Mouse (Mus musculus) embryo, embryonic 11.5 days (tissue): ENCODE measurements at regions not wholly inside any gene's neighbourhood (a gene's known extent, or its start where the extent isn't known, plus 50 kb on each side); places are given as distances from the start of the nearest gene placed in this dataset.
A peak's percentile ranks its signal among the peaks of the same experiment; 100 is the strongest.
"Not testable (repeated sequence)": the region's sequence is repeated elsewhere in the genome, so short reads cannot be mapped to it uniquely, and the experiment has no call there.

Experiments used
- DNase-seq: peaks from one replicate; pipeline ENCODE4 v3.0.0-alpha.2; 2012; ENCODE audit warnings: low read depth, low spot score

GRCm38 (mm10) chr6:41225382-41225781, 76.7 kb upstream of the Try4 start:
- DNase-seq: no peak

- DNase-seq: no peak
Observed at GRCm38 (mm10) chr6:41218415-41218814, 83.7 kb upstream of the Try4 start.

- DNase-seq: no peak
Observed at GRCm38 (mm10) chr6:41215857-41216256, 86.2 kb upstream of the Try4 start.

- DNase-seq: no peak
Observed at GRCm38 (mm10) chr6:41205864-41206263, 96.2 kb upstream of the Try4 start.

GRCm38 (mm10) chr6:41202882-41203281, 99.2 kb upstream of the Try4 start:
- no peak for DNase-seq

- DNase-seq: no peak
Observed at GRCm38 (mm10) chr6:41202302-41202701, 99.8 kb upstream of the Try4 start.

- DNase-seq: no peak
Observed at GRCm38 (mm10) chr6:41194464-41194863, 107.6 kb upstream of the Try4 start.

- no peak for DNase-seq
Observed at GRCm38 (mm10) chr6:41191734-41192326, 110.2 kb upstream of the Try4 start.

- DNase-seq: no peak
Observed at GRCm38 (mm10) chr6:41188910-41189309, 113.2 kb upstream of the Try4 start.

- DNase-seq: no peak
Observed at GRCm38 (mm10) chr6:41187966-41188365, 114.1 kb upstream of the Try4 start.

- no peak for DNase-seq
Observed at GRCm38 (mm10) chr6:41178896-41179295, 123.2 kb upstream of the Try4 start.

GRCm38 (mm10) chr6:41178019-41178418, 124.0 kb upstream of the Try4 start:
- DNase-seq: no peak

- DNase-seq: no peak
Observed at GRCm38 (mm10) chr6:41177152-41177551, 124.9 kb upstream of the Try4 start.

GRCm38 (mm10) chr6:41176034-41176433, 126.0 kb upstream of the Try4 start:
- DNase-seq: no peak

- DNase-seq: no peak
Observed at GRCm38 (mm10) chr6:41163491-41163890, 128.2 kb upstream of the 2210010C04Rik start.

- no peak for DNase-seq
Observed at GRCm38 (mm10) chr6:41161693-41162092, 126.4 kb upstream of the 2210010C04Rik start.

- no peak for DNase-seq
Observed at GRCm38 (mm10) chr6:41152101-41152500, 116.8 kb upstream of the 2210010C04Rik start.

- no peak for DNase-seq
Observed at GRCm38 (mm10) chr6:41151542-41151941, 116.2 kb upstream of the 2210010C04Rik start.

GRCm38 (mm10) chr6:41140916-41141315, 105.6 kb upstream of the 2210010C04Rik start:
- DNase-seq: no peak

- DNase-seq: not testable (repeated sequence)
Observed at GRCm38 (mm10) chr6:41137401-41137777, 102.1 kb upstream of the 2210010C04Rik start.

GRCm38 (mm10) chr6:41136717-41137400, 101.5 kb upstream of the 2210010C04Rik start:
- DNase-seq: peak; percentile 54

- no peak for DNase-seq
Observed at GRCm38 (mm10) chr6:41135160-41135559, 99.9 kb upstream of the 2210010C04Rik start.

GRCm38 (mm10) chr6:41129906-41130305, 94.6 kb upstream of the 2210010C04Rik start:
- DNase-seq: no peak
